8 mouse cellular contexts compared by ENCODE assay signal in the genomic region with DNA sequence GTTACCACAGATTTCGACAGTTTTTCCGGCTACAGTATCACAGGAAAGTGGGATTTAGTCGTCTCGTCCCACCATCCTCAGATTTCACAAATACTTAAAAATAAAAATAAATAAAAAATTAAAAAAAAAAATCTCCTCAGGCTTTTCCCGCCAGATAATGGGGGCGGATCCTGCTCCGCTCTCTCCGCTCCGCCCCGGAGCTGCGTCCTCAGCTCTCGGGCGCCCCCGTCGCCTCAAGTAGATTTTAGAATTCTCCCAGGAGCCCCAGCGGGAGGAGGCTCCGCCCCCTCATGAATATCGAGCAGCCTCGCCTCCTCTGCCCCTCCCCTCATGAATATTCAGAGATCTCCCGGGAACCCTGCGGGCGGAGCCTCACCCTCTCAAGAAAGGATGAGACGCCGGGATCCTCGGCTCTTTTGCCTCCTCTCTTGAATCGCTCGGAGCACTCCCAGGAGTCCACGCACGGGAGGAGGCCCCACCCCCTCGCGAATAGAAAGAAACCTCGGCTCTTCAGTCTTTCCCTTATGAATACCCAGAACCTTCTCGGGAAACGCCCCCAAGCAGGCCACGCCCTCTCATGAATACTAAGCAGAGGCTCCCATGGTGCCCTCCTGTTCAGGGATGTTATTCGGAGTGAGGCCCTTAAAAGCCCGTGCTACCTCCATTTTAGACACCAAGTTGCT. TPM values are rescaled to one million over a fixed set of nuclear protein-coding genes. Genes with fewer than 3 reads are reported as not detected.
A peak's percentile ranks its signal among the peaks of the same experiment; 100 is the strongest.
DNase-seq lines count a peak whose midpoint lies in the region; ATAC-seq lines count a peak whose summit lies in the region.

Gene Fbxo47, minus strand, starts transcription at position 237 of the 683 bp plus-strand sequence.

- H3K4me1 ChIP-seq in heart, embryonic 14.5 days (ENCODE audit: control insufficient read depth in 2 of 2, insufficient read depth in 2 of 2, low read length in 2 of 2): no peaks in the 10 kb centered on the region
- peaks cover 14% of the 10 kb centered on the region for H3K4me1 ChIP-seq in liver, embryonic 13.5 days (replicated peaks)
- H3K4me1 ChIP-seq in stomach, embryonic 16.5 days (ENCODE audit: control insufficient read depth, insufficient read depth, low read length): no peaks in the 10 kb centered on the region

- peak; percentile 91 for ATAC-seq in CD4-positive, CD25-positive, alpha-beta regulatory T cell, adult 4 months
- ATAC-seq in heart, embryonic 14.5 days (ENCODE audit: insufficient number of reproducible peaks, insufficient read depth, low FRiP score, low read depth): peak; percentile 92
- peak; percentile 93 for ATAC-seq in liver, embryonic 13.5 days (ENCODE audit: low read depth)
- ATAC-seq in stomach, embryonic 16.5 days (ENCODE audit: insufficient read depth, low FRiP score): peak; percentile 98

- under 1% methylated on average over 37 of the region's 37 CpGs for WGBS in heart, embryonic 14.5 days
- WGBS in liver, embryonic 13.5 days (ENCODE audit: insufficient replicate concordance): under 1% methylated on average over 37 of the region's 37 CpGs
- WGBS in stomach, embryonic 16.5 days: under 1% methylated on average over 37 of the region's 37 CpGs

- no peaks in the 10 kb centered on the region for H3K27me3 ChIP-seq in heart, embryonic 14.5 days (ENCODE audit: control insufficient read depth, insufficient read depth, low read length)
- no peaks in the 10 kb centered on the region for H3K27me3 ChIP-seq in liver, embryonic 13.5 days
- no peaks in the 10 kb centered on the region for H3K27me3 ChIP-seq in stomach, embryonic 16.5 days (ENCODE audit: control insufficient read depth, insufficient read depth, low read length)

- H3K27ac ChIP-seq in heart, embryonic 14.5 days (replicated peaks in 1 of 2; ENCODE audit: control insufficient read depth in 1 of 2, insufficient read depth in 1 of 2, low read depth in 2 of 2, low read length in 2 of 2): peak within 1 kb of the TSS; percentile 84 to 86
- H3K27ac ChIP-seq in liver, embryonic 13.5 days: peak within 1 kb of the TSS; percentile 84
- H3K27ac ChIP-seq in stomach, embryonic 16.5 days (ENCODE audit: low read length): peak within 1 kb of the TSS; percentile 88

- peak within 1 kb of the TSS; percentile 62 to 65 for H3K4me3 ChIP-seq in heart, embryonic 14.5 days (ENCODE audit: control insufficient read depth in 1 of 2, insufficient read depth in 1 of 2, low read depth in 1 of 2, low read length in 2 of 2)
- H3K4me3 ChIP-seq in liver, embryonic 13.5 days (replicated peaks): peak within 1 kb of the TSS; percentile 67
- peak within 1 kb of the TSS; percentile 57 for H3K4me3 ChIP-seq in stomach, embryonic 16.5 days (replicated peaks; ENCODE audit: low read length)

- peak within 1 kb of the TSS; percentile 75 for H3K4me2 ChIP-seq in heart, embryonic 14.5 days (ENCODE audit: low read length)
- H3K4me2 ChIP-seq in liver, embryonic 13.5 days: peak within 1 kb of the TSS; percentile 67
- peak within 1 kb of the TSS; percentile 57 for H3K4me2 ChIP-seq in stomach, embryonic 16.5 days (ENCODE audit: low read depth, low read length)

- DNase-seq in c-Kit-negative CD71-positive TER-119-positive erythroid progenitor cells, embryonic 14.5 days (ENCODE audit: low read depth, low spot score): peak; percentile 97
- DNase-seq in fibroblast of lung, adult 2 months (ENCODE audit: low read depth): peak; percentile 91
- peak; percentile 99 for DNase-seq in kidney, postnatal 14 days
- DNase-seq in liver, embryonic 13.5 days: peak; percentile 95
- DNase-seq in neural tube, embryonic 10.5 days (ENCODE audit: extremely low spot score, low spot score): peak; percentile 94

- H3K9ac ChIP-seq in heart, embryonic 14.5 days (ENCODE audit: low read length): peak within 1 kb of the TSS; percentile 72
- peak within 1 kb of the TSS; percentile 68 for H3K9ac ChIP-seq in liver, embryonic 13.5 days
- peak within 1 kb of the TSS; percentile 69 for H3K9ac ChIP-seq in stomach, embryonic 16.5 days (ENCODE audit: low read length)

- peaks cover 5% of the 10 kb centered on the region; the same call in 1 of the 2 replicates for H3K9me3 ChIP-seq in heart, embryonic 14.5 days (ENCODE audit: control insufficient read depth, low read length)
- H3K9me3 ChIP-seq in liver, embryonic 13.5 days (replicated peaks): no peaks in the 10 kb centered on the region
- H3K9me3 ChIP-seq in stomach, embryonic 16.5 days (replicated peaks; ENCODE audit: control insufficient read depth, low read length): no peaks in the 10 kb centered on the region

- H3K36me3 ChIP-seq in heart, embryonic 14.5 days (ENCODE audit: control insufficient read depth, insufficient read depth, low read length): no peaks in the 10 kb centered on the region
- H3K36me3 ChIP-seq in liver, embryonic 13.5 days: no peaks in the 10 kb centered on the region
- H3K36me3 ChIP-seq in stomach, embryonic 16.5 days (ENCODE audit: control insufficient read depth, insufficient read depth, low read length): no peaks in the 10 kb centered on the region

RNA-seq across cellular contexts. Expression of gene Fbxo47, which starts in this region (rescaled TPM):
- polyA plus RNA-seq in CD4-positive, CD25-positive, alpha-beta regulatory T cell, adult 4 months (2017; shearing (Covaris generic)): under 1 TPM; 0.34 to 0.65 TPM
- 1.2 and 1.5 TPM in 2 replicates for polyA plus RNA-seq in heart, embryonic 14.5 days (2014; fragmentation: Nextera tagmentation; extraction: Ambion mirVana)
- 0.33 and 0.46 TPM in 2 replicates for polyA plus RNA-seq in liver, embryonic 13.5 days (2015; fragmentation: Nextera tagmentation; extraction: Ambion mirVana)
- 0.35 and 0.74 TPM in 2 replicates for polyA plus RNA-seq in stomach, embryonic 16.5 days (2015; fragmentation: Nextera tagmentation; extraction: Ambion mirVana)

Comparison
In these comparisons a context has a peak if more than half of its experiments do, and no peak if none do; other contexts are left out.
1. Peak in every context shown above with its lines: DNase-seq, ATAC-seq, H3K4me3 ChIP-seq and H3K27ac ChIP-seq.
2. Peak in ATAC-seq in CD4-positive, CD25-positive, alpha-beta regulatory T cell, adult 4 months; RNA of the gene not detected or under 1 TPM.
3. Peak in DNase-seq, ATAC-seq, H3K4me3 ChIP-seq, H3K27ac ChIP-seq, H3K9ac ChIP-seq and H3K4me2 ChIP-seq in liver, embryonic 13.5 days; RNA of the gene not detected or under 1 TPM.
4. Peak in ATAC-seq, H3K4me3 ChIP-seq, H3K27ac ChIP-seq, H3K9ac ChIP-seq and H3K4me2 ChIP-seq in stomach, embryonic 16.5 days; RNA of the gene not detected or under 1 TPM.